Mouse (Mus musculus) MEL (cell line): ENCODE results near the gene Cacna2d4.

Experiments used
- CTCF ChIP-seq, 3 experiments: IDR thresholded peaks in 2 of 3; conservative IDR thresholded peaks in 1 of 3; 2 replicates each; pipeline ENCODE4 v1.5.1; 2011 to 2012; ENCODE audit warnings: low read length in 3 of 3, low read depth in 2 of 3, mild to moderate bottlenecking in 2 of 3, improper control_type of control experiment in 1 of 3, inconsistent platforms in 1 of 3, mixed read lengths in 1 of 3, moderate library complexity in 1 of 3; ENCODE audit not compliant: control insufficient read depth in 1 of 3, insufficient read depth in 1 of 3, poor library complexity in 1 of 3, severe bottlenecking in 1 of 3
- JUND ChIP-seq: IDR thresholded peaks from 2 replicates; pipeline ENCODE4 v1.6.1; 2011; ENCODE audit warnings: low read depth, mild to moderate bottlenecking, improper control_type of control experiment, low read length
- POLR2A ChIP-seq, 2 experiments: IDR thresholded peaks; 2 replicates each; pipeline ENCODE4 v1.6.1; 2011 to 2012; ENCODE audit warnings: low read length in 2 of 2, mild to moderate bottlenecking in 2 of 2, control low read depth in 1 of 2, improper control_type of control experiment in 1 of 2, low read depth in 1 of 2, moderate library complexity in 1 of 2; ENCODE audit not compliant: control insufficient read depth in 1 of 2, insufficient read depth in 1 of 2, poor library complexity in 1 of 2

GRCm38 (mm10) chr6:119312381-119312780 is 76.1 kb downstream of the Cacna2d4 start:
- TF ChIP-seq CTCF (IDR thresholded peaks at IDR 0.05 in 2 of 3, conservative IDR thresholded peaks at IDR 0.05 in 1 of 3; ENCODE audit: control insufficient read depth in 1 of 3, insufficient read depth in 1 of 3, low read depth in 2 of 3, low read length in 3 of 3, poor library complexity in 1 of 3, severe bottlenecking in 1 of 3) (no peak), JUND (no peak), POLR2A (IDR thresholded peaks at IDR 0.05; ENCODE audit: control insufficient read depth in 1 of 2, insufficient read depth in 1 of 2, low read depth in 1 of 2, low read length in 2 of 2, poor library complexity in 1 of 2) (no peak)
